Mouse (Mus musculus): Measurements from ENCODE around the gene 1500009C09Rik. TPM values are rescaled to one million over a fixed set of nuclear protein-coding genes. Genes with fewer than 3 reads are reported as not detected.

Gene 1500009C09Rik
- not detected for polyA plus RNA-seq (2014; fragmentation: Illumina TruSeq; extraction: RNeasy Lipid Tissue Mini Kit (QIAGEN cat#74804); ENCODE audit: low replicate concordance)

DNA sequence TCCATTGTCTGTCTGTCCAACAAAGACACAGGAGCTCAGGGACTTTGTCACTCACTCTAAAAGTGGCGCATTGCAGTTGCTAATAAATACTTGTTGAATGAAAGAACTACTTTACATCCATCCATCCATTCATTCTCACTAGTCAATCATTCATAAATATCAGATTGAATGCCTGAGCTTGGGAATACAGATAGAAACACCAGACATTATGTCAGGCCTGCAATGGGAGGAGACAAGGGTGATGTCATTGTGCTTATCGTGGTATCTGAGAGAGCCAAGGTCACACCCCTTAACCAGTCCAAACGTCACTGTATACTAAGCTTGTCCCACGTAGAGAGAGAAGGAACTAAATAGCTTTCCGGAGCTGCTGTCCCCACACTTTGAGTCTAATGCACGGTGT lies at the start of gene 1500009C09Rik:
1500009C09Rik (plus strand) TSS at position 301 of the 400 bp plus-strand sequence.

DNA sequence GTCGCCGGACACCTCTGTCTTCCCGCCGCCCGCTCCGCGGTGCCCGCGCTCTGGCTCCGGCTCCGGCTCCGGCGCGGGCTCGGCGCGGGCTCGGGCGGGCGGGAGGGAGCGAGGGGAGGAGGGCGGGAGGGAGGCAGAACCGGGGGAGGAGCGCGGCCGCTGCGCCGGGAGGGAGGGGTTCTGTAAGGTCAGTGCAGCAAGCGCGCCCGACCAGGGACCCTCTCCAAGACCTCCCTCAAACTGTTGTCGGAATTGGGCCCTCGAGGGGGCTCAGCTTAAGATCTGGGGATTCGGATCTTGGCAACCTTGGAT lies 39.5 kb upstream of the 1500009C09Rik start, which contains the start of gene Shisa8:
Shisa8 (minus strand) TSS at position 64 of the 312 bp plus-strand sequence.

DNA sequence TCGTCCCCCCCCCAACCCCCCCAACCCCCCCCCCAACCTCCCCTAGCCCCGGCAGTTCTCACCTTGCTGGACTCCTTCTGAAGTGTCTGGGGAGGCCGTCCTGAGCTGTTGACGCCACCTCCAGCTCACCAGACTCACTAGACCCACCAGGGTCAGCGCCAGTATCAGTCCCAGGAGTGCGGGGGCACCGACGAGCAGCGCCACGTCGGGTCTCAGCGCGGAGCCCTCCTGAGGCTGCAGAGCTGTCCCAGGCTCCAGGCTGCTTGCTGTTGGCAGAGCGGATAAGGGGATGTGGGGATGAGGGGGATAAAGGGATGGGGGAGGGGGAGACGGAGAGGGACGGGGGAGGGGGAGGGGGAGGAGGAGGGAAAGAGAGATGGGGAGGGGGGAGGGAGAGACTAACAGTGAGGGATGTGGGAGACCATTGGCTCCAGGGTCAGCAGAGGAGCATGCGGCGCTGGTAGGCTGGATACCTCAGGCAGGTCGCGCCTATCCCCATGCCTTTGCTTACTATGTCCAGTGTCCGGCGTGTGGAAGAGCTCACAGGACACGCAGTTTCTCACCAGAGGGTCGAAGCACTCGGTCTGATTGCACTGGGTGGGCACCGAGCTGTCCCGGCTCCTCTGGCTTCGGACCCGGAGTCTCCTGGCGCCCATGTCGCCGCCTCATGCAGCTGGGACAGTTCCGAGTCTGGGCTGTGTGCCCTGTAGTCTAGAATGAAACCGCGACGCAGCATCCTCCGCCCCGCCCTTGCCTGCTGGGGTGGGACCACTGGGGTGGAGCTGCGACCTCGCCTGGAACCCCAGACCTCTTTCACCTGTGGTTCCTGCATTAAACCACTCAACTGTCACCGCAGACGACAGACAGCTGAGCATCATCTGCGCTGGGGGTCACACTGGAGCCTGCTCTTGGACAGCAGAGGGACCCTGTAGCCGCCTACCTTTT lies 28.3 kb upstream of the 1500009C09Rik start, which contains the start of gene Tnfrsf13c:
Tnfrsf13c (minus strand) TSS at position 713 of the 945 bp plus-strand sequence.

DNA sequence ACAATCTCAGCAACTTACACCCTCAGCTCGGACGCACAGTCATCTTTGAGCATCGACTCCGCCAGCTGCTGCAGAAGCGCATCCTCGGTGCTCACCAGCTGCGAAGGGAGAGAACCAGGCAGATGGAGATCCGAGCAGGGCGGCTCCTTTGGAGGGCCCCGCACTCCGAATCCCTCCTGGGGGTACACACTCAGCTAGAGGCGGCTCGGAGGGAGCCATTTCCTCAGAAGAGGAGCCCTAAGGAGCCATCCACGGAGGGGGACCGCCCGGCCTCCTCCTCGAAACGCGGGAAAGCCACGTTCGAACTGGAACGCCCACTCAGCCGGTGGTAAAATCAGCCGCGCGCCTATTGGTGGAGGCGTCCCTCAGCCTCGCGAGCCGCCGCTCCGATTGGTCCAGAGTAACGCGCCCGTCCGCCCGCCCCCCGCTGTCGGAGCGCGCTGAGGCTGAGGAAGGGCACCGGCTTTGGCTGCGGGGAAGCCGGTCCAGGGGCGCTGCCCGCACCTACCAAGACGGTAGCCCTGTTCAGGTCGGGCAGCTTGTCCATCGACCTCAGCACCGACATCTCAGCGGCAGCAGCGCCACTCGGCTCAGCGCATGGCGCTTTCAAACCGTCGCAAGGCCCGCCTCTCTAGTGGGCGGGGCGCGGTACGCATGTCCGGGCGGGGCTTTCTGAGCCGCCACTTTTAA lies 7.9 kb upstream of the 1500009C09Rik start, which contains the start of gene Cenpm:
Cenpm (minus strand) TSS at position 634 of the 690 bp plus-strand sequence.

DNA sequence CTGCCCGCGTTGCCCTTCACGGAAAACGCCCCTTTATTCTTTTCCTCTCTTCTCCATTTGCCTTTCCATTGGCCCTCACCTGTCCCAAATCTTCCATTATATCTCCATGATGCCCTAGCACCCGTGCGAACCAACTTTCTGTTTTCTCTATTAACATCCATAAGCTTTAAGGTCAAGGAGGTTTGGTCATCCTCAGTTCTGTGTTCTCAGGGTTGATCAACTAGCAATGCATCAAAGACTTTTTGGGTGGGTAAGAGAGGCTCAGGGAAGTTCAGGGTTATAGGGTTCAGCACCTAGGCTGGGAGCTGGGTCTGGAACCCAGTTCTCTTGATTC lies 22.4 kb downstream of the 1500009C09Rik start, which contains the start of gene Sept3:
Sept3 (plus strand) TSS at position 301 of the 334 bp plus-strand sequence.

DNA sequence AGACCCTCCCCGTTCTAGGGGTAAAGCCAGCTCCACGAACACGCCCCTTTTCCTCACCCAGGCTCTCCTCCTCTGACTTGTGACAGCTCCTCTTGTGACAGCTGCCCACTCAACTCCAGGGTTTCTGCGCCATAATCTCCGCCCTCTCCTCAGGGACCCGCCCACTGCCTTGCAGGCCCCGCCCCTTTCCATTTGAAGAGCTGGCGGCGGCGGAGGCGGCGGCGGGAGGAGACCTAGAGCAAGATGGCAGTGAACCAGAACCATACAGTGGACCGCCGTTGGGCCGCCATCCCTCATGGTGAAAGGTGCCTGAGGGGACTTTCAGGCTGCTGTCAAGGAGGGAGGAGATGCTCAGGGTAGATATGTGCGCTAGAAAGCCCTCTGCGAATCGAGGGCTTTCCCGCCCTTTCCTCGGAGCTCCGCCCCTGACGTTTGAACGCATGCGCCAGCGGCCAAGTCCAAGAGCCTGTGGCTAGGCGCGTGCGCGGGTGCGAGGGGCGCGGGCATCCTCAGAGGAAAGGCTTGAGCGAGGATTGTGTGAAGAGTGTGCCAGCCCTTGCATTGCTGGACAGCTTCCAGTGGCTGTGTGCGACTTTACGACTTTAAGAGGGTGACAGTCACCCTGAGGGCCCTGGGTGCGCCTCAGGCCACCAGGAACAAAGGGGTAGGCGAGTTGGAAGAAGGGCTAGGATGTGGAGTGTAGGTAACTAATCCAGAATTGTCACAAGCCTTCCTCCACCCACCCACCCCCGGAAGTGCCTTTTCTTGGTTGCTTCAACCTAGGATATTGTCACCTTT lies 46.8 kb downstream of the 1500009C09Rik start, which contains the start of gene Wbp2nl:
Wbp2nl (plus strand) TSS at position 191 of the 798 bp plus-strand sequence.

Other genes with a start within 250 kb of the 1500009C09Rik start
- gene Desi1, start 218.5 kb upstream of the 1500009C09Rik start, polyA plus RNA-seq (2014; fragmentation: Illumina TruSeq; extraction: RNeasy Lipid Tissue Mini Kit (QIAGEN cat#74804); ENCODE audit: low replicate concordance), result 13.1 TPM
- gene Snu13, start 204.8 kb upstream of the 1500009C09Rik start, polyA plus RNA-seq (2014; fragmentation: Illumina TruSeq; extraction: RNeasy Lipid Tissue Mini Kit (QIAGEN cat#74804); ENCODE audit: low replicate concordance), result 260 TPM
- not detected for gene 4930407I10Rik, start 193.2 kb upstream of the 1500009C09Rik start, polyA plus RNA-seq (2014; fragmentation: Illumina TruSeq; extraction: RNeasy Lipid Tissue Mini Kit (QIAGEN cat#74804); ENCODE audit: low replicate concordance)
- gene Mei1, start 182.4 kb upstream of the 1500009C09Rik start, polyA plus RNA-seq (2014; fragmentation: Illumina TruSeq; extraction: RNeasy Lipid Tissue Mini Kit (QIAGEN cat#74804); ENCODE audit: low replicate concordance), result not detected
- 1.7 TPM for gene Ccdc134, start 124.5 kb upstream of the 1500009C09Rik start, polyA plus RNA-seq (2014; fragmentation: Illumina TruSeq; extraction: RNeasy Lipid Tissue Mini Kit (QIAGEN cat#74804); ENCODE audit: low replicate concordance)
- gene Srebf2, start 105.2 kb upstream of the 1500009C09Rik start, polyA plus RNA-seq (2014; fragmentation: Illumina TruSeq; extraction: RNeasy Lipid Tissue Mini Kit (QIAGEN cat#74804); ENCODE audit: low replicate concordance), result 8.6 TPM
- gene Shisa8, start 39.6 kb upstream of the 1500009C09Rik start, polyA plus RNA-seq (2014; fragmentation: Illumina TruSeq; extraction: RNeasy Lipid Tissue Mini Kit (QIAGEN cat#74804); ENCODE audit: low replicate concordance), result not detected
- 1.2 TPM for gene Tnfrsf13c, start 28.0 kb upstream of the 1500009C09Rik start, polyA plus RNA-seq (2014; fragmentation: Illumina TruSeq; extraction: RNeasy Lipid Tissue Mini Kit (QIAGEN cat#74804); ENCODE audit: low replicate concordance)
- 0.37 TPM for gene Cenpm, start 7.6 kb upstream of the 1500009C09Rik start, polyA plus RNA-seq (2014; fragmentation: Illumina TruSeq; extraction: RNeasy Lipid Tissue Mini Kit (QIAGEN cat#74804); ENCODE audit: low replicate concordance)
- 0.67 TPM for gene Sept3, start 22.5 kb downstream of the 1500009C09Rik start, polyA plus RNA-seq (2014; fragmentation: Illumina TruSeq; extraction: RNeasy Lipid Tissue Mini Kit (QIAGEN cat#74804); ENCODE audit: low replicate concordance)
- not detected for gene Wbp2nl, start 46.6 kb downstream of the 1500009C09Rik start, polyA plus RNA-seq (2014; fragmentation: Illumina TruSeq; extraction: RNeasy Lipid Tissue Mini Kit (QIAGEN cat#74804); ENCODE audit: low replicate concordance)
- gene Naga, start 86.5 kb downstream of the 1500009C09Rik start, polyA plus RNA-seq (2014; fragmentation: Illumina TruSeq; extraction: RNeasy Lipid Tissue Mini Kit (QIAGEN cat#74804); ENCODE audit: low replicate concordance), result 8.7 TPM
- gene Pheta2, start 86.5 kb downstream of the 1500009C09Rik start, polyA plus RNA-seq (2014; fragmentation: Illumina TruSeq; extraction: RNeasy Lipid Tissue Mini Kit (QIAGEN cat#74804); ENCODE audit: low replicate concordance), result 0.33 TPM
- gene Smdt1, start 86.6 kb downstream of the 1500009C09Rik start, polyA plus RNA-seq (2014; fragmentation: Illumina TruSeq; extraction: RNeasy Lipid Tissue Mini Kit (QIAGEN cat#74804); ENCODE audit: low replicate concordance), result 54.0 TPM
- gene Ndufa6, start 101.9 kb downstream of the 1500009C09Rik start, polyA plus RNA-seq (2014; fragmentation: Illumina TruSeq; extraction: RNeasy Lipid Tissue Mini Kit (QIAGEN cat#74804); ENCODE audit: low replicate concordance), result 330 TPM
- 17.8 TPM for gene Cyp2d22, start 127.9 kb downstream of the 1500009C09Rik start, polyA plus RNA-seq (2014; fragmentation: Illumina TruSeq; extraction: RNeasy Lipid Tissue Mini Kit (QIAGEN cat#74804); ENCODE audit: low replicate concordance)
- not detected for gene Cyp2d11, start 141.6 kb downstream of the 1500009C09Rik start, polyA plus RNA-seq (2014; fragmentation: Illumina TruSeq; extraction: RNeasy Lipid Tissue Mini Kit (QIAGEN cat#74804); ENCODE audit: low replicate concordance)
- gene Cyp2d10, start 154.8 kb downstream of the 1500009C09Rik start, polyA plus RNA-seq (2014; fragmentation: Illumina TruSeq; extraction: RNeasy Lipid Tissue Mini Kit (QIAGEN cat#74804); ENCODE audit: low replicate concordance), result not detected
- not detected for gene Cyp2d9, start 181.0 kb downstream of the 1500009C09Rik start, polyA plus RNA-seq (2014; fragmentation: Illumina TruSeq; extraction: RNeasy Lipid Tissue Mini Kit (QIAGEN cat#74804); ENCODE audit: low replicate concordance)